Mouse (Mus musculus): ENCODE data around the gene Amn.

GRCm38 (mm10) chr12:111302018-111302345, 31.1 kb downstream of the Amn start:
- TF ChIP-seq CTCF (IDR thresholded peaks at IDR 0.05; ENCODE audit: borderline replicate concordance, extremely low read depth, insufficient read depth, insufficient read length) = no peak
- TF ChIP-seq POLR2A (IDR thresholded peaks at IDR 0.05; ENCODE audit: borderline replicate concordance, extremely low read depth, insufficient read depth, insufficient read length, poor library complexity, severe bottlenecking) = no peak

All from brain, embryonic 14.5 days (tissue).